Mouse (Mus musculus): Measurements from ENCODE around the gene Uba52. TPM values are rescaled to one million over a fixed set of nuclear protein-coding genes. Genes with fewer than 3 reads are reported as not detected.

Uba52 gene
- total and polyA plus RNA-seq, 2 experiments from 2014 or later, result 510 to 717 TPM

DNA sequence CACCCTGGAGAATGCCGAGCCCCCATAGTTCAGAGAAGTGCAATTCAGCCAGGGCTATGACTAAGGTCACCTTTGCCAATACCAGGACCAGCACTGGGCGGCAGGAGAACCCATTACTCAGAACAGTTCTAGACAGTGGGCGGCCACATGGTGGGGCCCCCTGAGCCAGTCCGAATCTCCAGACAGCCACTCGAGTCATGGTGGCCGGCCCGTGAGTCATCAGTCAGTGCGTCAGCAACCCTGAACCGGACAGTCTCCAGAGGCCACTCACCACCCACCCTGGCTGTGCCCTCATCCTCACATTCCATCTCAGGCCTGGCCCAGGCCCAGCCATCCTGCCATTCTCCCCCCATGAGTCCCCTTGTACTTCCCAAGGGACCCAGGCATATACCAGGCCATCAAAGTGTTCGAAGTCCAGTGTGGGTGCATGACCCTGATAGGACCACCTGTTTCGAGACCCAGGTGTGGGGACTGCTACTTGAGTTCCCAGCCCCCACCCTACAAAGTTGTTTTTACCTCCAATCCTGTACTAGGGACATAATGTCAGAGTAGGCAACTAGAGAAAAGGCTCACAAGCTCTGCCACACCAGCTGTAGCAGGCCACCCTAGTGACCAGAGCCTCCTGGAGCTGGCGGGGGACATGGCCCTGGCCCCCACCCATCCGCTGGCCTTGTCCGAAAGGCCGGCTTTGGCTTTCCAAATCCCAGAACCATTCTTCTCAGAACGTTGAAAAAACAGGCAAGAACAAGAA, 48.7 kb downstream of the Uba52 start:
- H3K9me3 ChIP-seq (ENCODE audit: low read length), result no peaks in the 10 kb centered on the region
- ATAC-seq (no peak), DNase-seq (ENCODE audit: low spot score) (no peak)
- no peak overlapping the region for H3K4me2 ChIP-seq (ENCODE audit: low read depth, low read length)
- WGBS, result 84% methylated on average over 16 of the region's 16 CpGs
- 0 out of 2 replicates have a peak, but pooled peaks cover 3% of the 10 kb centered on the region for H3K4me1 ChIP-seq (ENCODE audit: insufficient read depth, low read length)
- no peak for TF ChIP-seq CTCF (IDR thresholded peaks at IDR 0.05; ENCODE audit: low read depth)
- no peaks in the 10 kb centered on the region for H3K27me3 ChIP-seq (ENCODE audit: insufficient read depth, low read length)
- H3K9ac ChIP-seq (replicated peaks; ENCODE audit: low read length), result no peak overlapping the region
- no peak overlapping the region for H3K27ac ChIP-seq
- no peak overlapping the region for H3K4me3 ChIP-seq (ENCODE audit: low read length)
- H3K36me3 ChIP-seq (ENCODE audit: insufficient read depth, low read length), result no peaks in the 10 kb centered on the region

GRCm38 (mm10) chr8:70460606-70461005, 50.0 kb downstream of the Uba52 start:
- Histone ChIP-seq H3K9me3 (ENCODE audit: low read length) (no peaks in the 10 kb centered on the region), H3K36me3 (ENCODE audit: insufficient read depth, low read length) (no peaks in the 10 kb centered on the region), H3K4me3 (ENCODE audit: low read length) (no peak overlapping the region), H3K27ac (no peak overlapping the region), H3K4me2 (ENCODE audit: low read depth, low read length) (no peak overlapping the region), H3K4me1 (ENCODE audit: insufficient read depth, low read length) (0 out of 2 replicates have a peak, but pooled peaks cover 3% of the 10 kb centered on the region), H3K9ac (replicated peaks; ENCODE audit: low read length) (no peak overlapping the region), H3K27me3 (ENCODE audit: insufficient read depth, low read length) (no peaks in the 10 kb centered on the region)
- ATAC-seq (no peak), DNase-seq (ENCODE audit: low spot score) (no peak)
- WGBS, result 70% methylated on average over 9 of the region's 9 CpGs
- TF ChIP-seq CTCF (IDR thresholded peaks at IDR 0.05; ENCODE audit: low read depth), result no peak

GRCm38 (mm10) chr8:70460199-70460598, 50.4 kb downstream of the Uba52 start:
- Histone ChIP-seq H3K4me3 (ENCODE audit: low read length) (no peak overlapping the region), H3K9ac (replicated peaks; ENCODE audit: low read length) (no peak overlapping the region), H3K9me3 (ENCODE audit: low read length) (no peaks in the 10 kb centered on the region), H3K27ac (no peak overlapping the region), H3K27me3 (ENCODE audit: insufficient read depth, low read length) (no peaks in the 10 kb centered on the region), H3K4me2 (ENCODE audit: low read depth, low read length) (no peak overlapping the region), H3K4me1 (ENCODE audit: insufficient read depth, low read length) (0 out of 2 replicates have a peak, but pooled peaks cover 3% of the 10 kb centered on the region), H3K36me3 (ENCODE audit: insufficient read depth, low read length) (no peaks in the 10 kb centered on the region)
- TF ChIP-seq CTCF (IDR thresholded peaks at IDR 0.05; ENCODE audit: low read depth), result no peak
- DNase-seq (ENCODE audit: low spot score) (no peak), ATAC-seq (no peak)
- 82% methylated on average over 5 of the region's 5 CpGs for WGBS

DNA sequence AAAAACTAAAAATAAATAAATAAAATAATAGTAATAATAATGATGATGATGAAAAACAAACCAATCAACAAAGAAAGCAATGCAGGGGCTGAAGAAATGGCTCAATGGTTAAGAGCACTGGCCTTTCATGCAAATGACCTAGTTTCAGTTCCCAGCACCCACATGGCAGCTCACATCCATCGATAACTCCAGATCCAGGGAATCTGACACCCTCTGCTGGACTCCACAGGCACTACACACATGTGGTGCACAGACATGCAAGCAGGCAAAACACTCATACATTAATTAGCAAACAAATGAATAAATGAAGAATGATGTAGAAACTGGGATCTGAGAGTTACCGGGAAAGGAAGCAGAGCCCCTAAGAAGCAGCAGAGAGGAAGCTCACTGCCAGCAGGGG, 51.0 kb downstream of the Uba52 start:
- H3K36me3 ChIP-seq (ENCODE audit: insufficient read depth, low read length), result no peaks in the 10 kb centered on the region
- peak; percentile 16; the same call in 1 of the 2 replicates for TF ChIP-seq CTCF (IDR thresholded peaks at IDR 0.05; ENCODE audit: low read depth)
- H3K9me3 ChIP-seq (ENCODE audit: low read length), result no peaks in the 10 kb centered on the region
- no peak overlapping the region for H3K27ac ChIP-seq
- H3K4me3 ChIP-seq (ENCODE audit: low read length), result no peak overlapping the region
- no peak overlapping the region for H3K4me2 ChIP-seq (ENCODE audit: low read depth, low read length)
- no peak overlapping the region for H3K9ac ChIP-seq (replicated peaks; ENCODE audit: low read length)
- H3K4me1 ChIP-seq (ENCODE audit: insufficient read depth, low read length), result 0 out of 2 replicates have a peak, but pooled peaks cover 3% of the 10 kb centered on the region
- DNase-seq (ENCODE audit: low spot score) (no peak), ATAC-seq (no peak)
- no peaks in the 10 kb centered on the region for H3K27me3 ChIP-seq (ENCODE audit: insufficient read depth, low read length)
- 95% methylated on average over 2 of the region's 2 CpGs for WGBS

DNA sequence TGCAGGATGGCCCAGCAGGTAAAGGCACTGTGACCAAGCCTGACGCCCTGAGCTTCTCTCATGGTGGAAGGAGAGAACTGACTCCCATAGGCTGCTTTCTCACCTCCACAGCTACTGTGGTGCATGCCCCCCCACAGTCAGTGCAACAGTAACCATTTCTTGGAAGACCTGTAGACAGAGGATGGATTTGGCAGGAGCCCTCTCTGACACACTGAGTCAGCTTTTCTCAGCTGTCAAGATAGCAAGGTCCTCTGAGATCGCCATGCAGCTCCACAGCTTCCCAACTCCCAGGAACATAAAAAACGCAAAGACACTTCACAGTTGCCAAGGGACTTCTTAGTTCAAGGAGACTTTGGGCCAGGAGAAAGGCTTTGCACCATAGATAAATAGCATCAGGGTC, 52.1 kb downstream of the Uba52 start:
- H3K27ac ChIP-seq, result no peak overlapping the region
- DNase-seq (ENCODE audit: low spot score) (no peak), ATAC-seq (no peak)
- no peak overlapping the region for H3K4me2 ChIP-seq (ENCODE audit: low read depth, low read length)
- H3K4me3 ChIP-seq (ENCODE audit: low read length), result no peak overlapping the region
- H3K4me1 ChIP-seq (ENCODE audit: insufficient read depth, low read length), result 0 out of 2 replicates have a peak, but pooled peaks cover 3% of the 10 kb centered on the region
- H3K9me3 ChIP-seq (ENCODE audit: low read length), result no peaks in the 10 kb centered on the region
- H3K9ac ChIP-seq (replicated peaks; ENCODE audit: low read length), result 0 out of 2 replicates have a peak overlapping the region, but pooled peaks have one; percentile 24
- TF ChIP-seq CTCF (IDR thresholded peaks at IDR 0.05; ENCODE audit: low read depth), result no peak
- no peaks in the 10 kb centered on the region for H3K36me3 ChIP-seq (ENCODE audit: insufficient read depth, low read length)
- WGBS, result 94% methylated on average over 3 of the region's 3 CpGs
- no peaks in the 10 kb centered on the region for H3K27me3 ChIP-seq (ENCODE audit: insufficient read depth, low read length)

Other genes starting within 250 kb of the Uba52 start
- gene Homer3, start 228.0 kb downstream of the Uba52 start, total RNA-seq (2014; rRNA removed), result 40.3 and 42.3 TPM in 2 replicates
- 20.4 and 21.2 TPM in 2 replicates for gene Homer3, start 228.0 kb downstream of the Uba52 start, polyA plus RNA-seq (2015; fragmentation: Nextera tagmentation; extraction: Ambion mirVana)
- 36.4 and 53.8 TPM in 2 replicates for gene Ddx49, start 208.3 kb downstream of the Uba52 start, total RNA-seq (2014; rRNA removed)
- 40.4 and 47.5 TPM in 2 replicates for gene Ddx49, start 208.3 kb downstream of the Uba52 start, polyA plus RNA-seq (2015; fragmentation: Nextera tagmentation; extraction: Ambion mirVana)
- 126 and 159 TPM in 2 replicates for gene Cope, start 208.3 kb downstream of the Uba52 start, total RNA-seq (2014; rRNA removed)
- gene Cope, start 208.3 kb downstream of the Uba52 start, polyA plus RNA-seq (2015; fragmentation: Nextera tagmentation; extraction: Ambion mirVana), result 286 and 291 TPM in 2 replicates
- gene Cers1, start 195.0 kb downstream of the Uba52 start, total RNA-seq (2014; rRNA removed), result 92.5 and 101 TPM in 2 replicates
- gene Cers1, start 195.0 kb downstream of the Uba52 start, polyA plus RNA-seq (2015; fragmentation: Nextera tagmentation; extraction: Ambion mirVana), result 43.4 and 45.5 TPM in 2 replicates
- gene Gdf1, start 181.0 kb downstream of the Uba52 start, total RNA-seq (2014; rRNA removed), result 5.3 and 8.4 TPM in 2 replicates
- gene Gdf1, start 181.0 kb downstream of the Uba52 start, polyA plus RNA-seq (2015; fragmentation: Nextera tagmentation; extraction: Ambion mirVana), result 6.0 and 6.9 TPM in 2 replicates
- 40.4 and 48.4 TPM in 2 replicates for gene Upf1, start 157.5 kb downstream of the Uba52 start, total RNA-seq (2014; rRNA removed)
- 8.6 and 10.3 TPM in 2 replicates for gene Upf1, start 157.5 kb downstream of the Uba52 start, polyA plus RNA-seq (2015; fragmentation: Nextera tagmentation; extraction: Ambion mirVana)
- 0.21 and 0.29 TPM in 2 replicates for gene Comp, start 137.2 kb downstream of the Uba52 start, total RNA-seq (2014; rRNA removed)
- gene Comp, start 137.2 kb downstream of the Uba52 start, polyA plus RNA-seq (2015; fragmentation: Nextera tagmentation; extraction: Ambion mirVana), result 0.25 and 0.33 TPM in 2 replicates
- 51.8 and 54.0 TPM in 2 replicates for gene Crtc1, start 71.2 kb downstream of the Uba52 start, total RNA-seq (2014; rRNA removed)
- 31.5 and 39.3 TPM in 2 replicates for gene Crtc1, start 71.2 kb downstream of the Uba52 start, polyA plus RNA-seq (2015; fragmentation: Nextera tagmentation; extraction: Ambion mirVana)
- gene Klhl26, start 33.8 kb downstream of the Uba52 start, total RNA-seq (2014; rRNA removed), result 61.8 and 65.4 TPM in 2 replicates
- gene Klhl26, start 33.8 kb downstream of the Uba52 start, polyA plus RNA-seq (2015; fragmentation: Nextera tagmentation; extraction: Ambion mirVana), result 33.6 and 35.8 TPM in 2 replicates
- gene Tmem59l, start 23.4 kb downstream of the Uba52 start, total RNA-seq (2014; rRNA removed), result 196 and 198 TPM in 2 replicates
- 191 and 205 TPM in 2 replicates for gene Tmem59l, start 23.4 kb downstream of the Uba52 start, polyA plus RNA-seq (2015; fragmentation: Nextera tagmentation; extraction: Ambion mirVana)
- 6.5 and 26.7 TPM in 2 replicates for gene Crlf1, start 17.6 kb downstream of the Uba52 start, total RNA-seq (2014; rRNA removed)
- gene Crlf1, start 17.6 kb downstream of the Uba52 start, polyA plus RNA-seq (2015; fragmentation: Nextera tagmentation; extraction: Ambion mirVana), result 16.3 and 17.3 TPM in 2 replicates
- 140 TPM in 2 replicates for gene Rex1bd, start 4.0 kb downstream of the Uba52 start, total RNA-seq (2014; rRNA removed)
- gene Rex1bd, start 4.0 kb downstream of the Uba52 start, polyA plus RNA-seq (2015; fragmentation: Nextera tagmentation; extraction: Ambion mirVana), result 188 and 190 TPM in 2 replicates
- gene Fkbp8, start 16.9 kb upstream of the Uba52 start, total RNA-seq (2014; rRNA removed), result 532 and 593 TPM in 2 replicates
- 343 and 360 TPM in 2 replicates for gene Fkbp8, start 16.9 kb upstream of the Uba52 start, polyA plus RNA-seq (2015; fragmentation: Nextera tagmentation; extraction: Ambion mirVana)
- gene Kxd1, start 17.2 kb upstream of the Uba52 start, total RNA-seq (2014; rRNA removed), result 48.7 and 56.8 TPM in 2 replicates
- 53.8 and 56.6 TPM in 2 replicates for gene Kxd1, start 17.2 kb upstream of the Uba52 start, polyA plus RNA-seq (2015; fragmentation: Nextera tagmentation; extraction: Ambion mirVana)
- gene Ell, start 28.7 kb upstream of the Uba52 start, total RNA-seq (2014; rRNA removed), result 15.6 and 16.7 TPM in 2 replicates
- 10.0 and 10.8 TPM in 2 replicates for gene Ell, start 28.7 kb upstream of the Uba52 start, polyA plus RNA-seq (2015; fragmentation: Nextera tagmentation; extraction: Ambion mirVana)
- 152 and 207 TPM in 2 replicates for gene Isyna1, start 83.6 kb upstream of the Uba52 start, total RNA-seq (2014; rRNA removed)
- 99.3 and 113 TPM in 2 replicates for gene Isyna1, start 83.6 kb upstream of the Uba52 start, polyA plus RNA-seq (2015; fragmentation: Nextera tagmentation; extraction: Ambion mirVana)
- 248 and 349 TPM in 2 replicates for gene Ssbp4, start 98.1 kb upstream of the Uba52 start, total RNA-seq (2014; rRNA removed)
- 188 and 189 TPM in 2 replicates for gene Ssbp4, start 98.1 kb upstream of the Uba52 start, polyA plus RNA-seq (2015; fragmentation: Nextera tagmentation; extraction: Ambion mirVana)
- 0.65 and 3.3 TPM in 2 replicates for gene Lrrc25, start 105.4 kb upstream of the Uba52 start, total RNA-seq (2014; rRNA removed)
- gene Lrrc25, start 105.4 kb upstream of the Uba52 start, polyA plus RNA-seq (2015; fragmentation: Nextera tagmentation; extraction: Ambion mirVana), result 1.3 and 1.5 TPM in 2 replicates
- gene Gdf15, start 121.7 kb upstream of the Uba52 start, total RNA-seq (2014; rRNA removed), result 1.7 TPM in 1 of 2 replicates, not detected in the other
- 0.25 and 0.41 TPM in 2 replicates for gene Gdf15, start 121.7 kb upstream of the Uba52 start, polyA plus RNA-seq (2015; fragmentation: Nextera tagmentation; extraction: Ambion mirVana)
- gene Pgpep1, start 149.6 kb upstream of the Uba52 start, total RNA-seq (2014; rRNA removed), result 65.7 and 68.4 TPM in 2 replicates
- 44.2 and 56.5 TPM in 2 replicates for gene Pgpep1, start 149.6 kb upstream of the Uba52 start, polyA plus RNA-seq (2015; fragmentation: Nextera tagmentation; extraction: Ambion mirVana)
- gene Lsm4, start 162.4 kb upstream of the Uba52 start, total RNA-seq (2014; rRNA removed), result 301 and 453 TPM in 2 replicates
- gene Lsm4, start 162.4 kb upstream of the Uba52 start, polyA plus RNA-seq (2015; fragmentation: Nextera tagmentation; extraction: Ambion mirVana), result 188 and 190 TPM in 2 replicates
- gene Jund, start 188.1 kb upstream of the Uba52 start, total RNA-seq (2014; rRNA removed), result 486 and 650 TPM in 2 replicates
- gene Jund, start 188.1 kb upstream of the Uba52 start, polyA plus RNA-seq (2015; fragmentation: Nextera tagmentation; extraction: Ambion mirVana), result 90.4 and 96.3 TPM in 2 replicates
- 0.05 and 0.18 TPM in 2 replicates for gene Iqcn, start 192.7 kb upstream of the Uba52 start, total RNA-seq (2014; rRNA removed)
- gene Iqcn, start 192.7 kb upstream of the Uba52 start, polyA plus RNA-seq (2015; fragmentation: Nextera tagmentation; extraction: Ambion mirVana), result 0.05 and 0.08 TPM in 2 replicates
- not detected in 2 replicates for gene Gm3336, start 207.7 kb upstream of the Uba52 start, total RNA-seq (2014; rRNA removed)
- gene Gm3336, start 207.7 kb upstream of the Uba52 start, polyA plus RNA-seq (2015; fragmentation: Nextera tagmentation; extraction: Ambion mirVana), result not detected in 2 replicates
- 0.26 and 0.72 TPM in 2 replicates for gene Pde4c, start 212.9 kb upstream of the Uba52 start, total RNA-seq (2014; rRNA removed)
- gene Pde4c, start 212.9 kb upstream of the Uba52 start, polyA plus RNA-seq (2015; fragmentation: Nextera tagmentation; extraction: Ambion mirVana), result 0.20 and 0.31 TPM in 2 replicates
- gene Rab3a, start 243.9 kb upstream of the Uba52 start, total RNA-seq (2014; rRNA removed), result 610 and 693 TPM in 2 replicates
- 693 and 724 TPM in 2 replicates for gene Rab3a, start 243.9 kb upstream of the Uba52 start, polyA plus RNA-seq (2015; fragmentation: Nextera tagmentation; extraction: Ambion mirVana)

Data from hindbrain, postnatal 0 days (tissue).